Mouse (Mus musculus): ENCODE results near the gene Mrm1. TPM values are rescaled to one million over a fixed set of nuclear protein-coding genes. Genes with fewer than 3 reads are reported as not detected.

Gene Mrm1
- polyA plus RNA-seq, 1 experiment from 2014 or later, result 17.5 TPM

DNA sequence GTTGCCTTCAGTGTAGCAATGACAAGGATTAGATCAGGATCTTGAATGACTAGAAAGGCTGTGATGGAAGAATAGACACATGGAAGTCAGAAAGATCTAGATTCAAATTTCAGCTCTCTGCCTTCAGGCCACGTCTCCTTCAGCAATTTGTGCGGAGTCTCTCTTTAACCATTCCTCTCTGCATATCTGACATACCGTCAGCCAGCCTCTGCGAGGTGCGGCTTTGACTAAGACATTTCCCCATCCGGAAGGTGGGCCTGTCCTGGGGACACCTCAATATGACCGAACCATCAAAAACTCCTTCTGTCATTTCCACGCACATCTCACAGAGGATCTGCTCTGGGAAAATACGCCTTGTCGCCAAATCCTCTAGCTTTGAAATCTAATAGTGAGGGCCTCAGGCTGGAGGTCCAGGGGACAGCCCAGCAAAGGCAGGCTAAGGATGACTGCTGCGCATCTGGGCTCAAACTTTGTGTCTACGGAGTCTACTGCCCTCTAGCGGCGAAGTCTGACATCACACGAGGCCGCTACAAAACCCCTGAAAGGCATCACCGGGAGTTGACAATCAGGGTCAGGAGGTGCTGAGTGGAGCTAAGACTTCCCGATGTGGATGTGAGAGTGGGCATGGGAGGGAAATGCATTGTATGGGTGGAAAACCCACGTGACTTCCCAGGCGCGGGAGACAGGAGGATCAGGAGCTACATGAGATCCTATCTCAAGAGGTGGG, 21.5 kb downstream of the Mrm1 start:
- H3K4me2 ChIP-seq (ENCODE audit: low read length), result no peak overlapping the region
- no peaks in the 10 kb centered on the region for H3K4me1 ChIP-seq (ENCODE audit: control insufficient read depth in 2 of 2, insufficient read depth in 2 of 2, low read length in 2 of 2)
- WGBS, result 19% methylated on average over 21 of the region's 21 CpGs
- H3K9me3 ChIP-seq (ENCODE audit: control insufficient read depth, low read length), result 0 out of 2 replicates have a peak, but pooled peaks cover 2% of the 10 kb centered on the region
- no peak overlapping the region for H3K27ac ChIP-seq (replicated peaks in 1 of 2; ENCODE audit: control insufficient read depth in 1 of 2, insufficient read depth in 1 of 2, low read depth in 2 of 2, low read length in 2 of 2)
- no peak overlapping the region for H3K4me3 ChIP-seq (ENCODE audit: control insufficient read depth in 1 of 2, insufficient read depth in 1 of 2, low read depth in 1 of 2, low read length in 2 of 2)
- H3K9ac ChIP-seq (ENCODE audit: low read length), result no peak overlapping the region
- ATAC-seq (ENCODE audit: insufficient number of reproducible peaks, insufficient read depth, low FRiP score, low read depth), result no peak
- H3K27me3 ChIP-seq (ENCODE audit: control insufficient read depth, insufficient read depth, low read length), result peaks cover 8% of the 10 kb centered on the region
- H3K36me3 ChIP-seq (ENCODE audit: control insufficient read depth, insufficient read depth, low read length), result no peaks in the 10 kb centered on the region

GRCm38 (mm10) chr11:84797026-84797425, 22.3 kb downstream of the Mrm1 start:
- Histone ChIP-seq H3K4me3 (ENCODE audit: control insufficient read depth in 1 of 2, insufficient read depth in 1 of 2, low read depth in 1 of 2, low read length in 2 of 2) (no peak overlapping the region), H3K9me3 (ENCODE audit: control insufficient read depth, low read length) (0 out of 2 replicates have a peak, but pooled peaks cover 2% of the 10 kb centered on the region)
- ATAC-seq (ENCODE audit: insufficient number of reproducible peaks, insufficient read depth, low FRiP score, low read depth), result no peak

DNA sequence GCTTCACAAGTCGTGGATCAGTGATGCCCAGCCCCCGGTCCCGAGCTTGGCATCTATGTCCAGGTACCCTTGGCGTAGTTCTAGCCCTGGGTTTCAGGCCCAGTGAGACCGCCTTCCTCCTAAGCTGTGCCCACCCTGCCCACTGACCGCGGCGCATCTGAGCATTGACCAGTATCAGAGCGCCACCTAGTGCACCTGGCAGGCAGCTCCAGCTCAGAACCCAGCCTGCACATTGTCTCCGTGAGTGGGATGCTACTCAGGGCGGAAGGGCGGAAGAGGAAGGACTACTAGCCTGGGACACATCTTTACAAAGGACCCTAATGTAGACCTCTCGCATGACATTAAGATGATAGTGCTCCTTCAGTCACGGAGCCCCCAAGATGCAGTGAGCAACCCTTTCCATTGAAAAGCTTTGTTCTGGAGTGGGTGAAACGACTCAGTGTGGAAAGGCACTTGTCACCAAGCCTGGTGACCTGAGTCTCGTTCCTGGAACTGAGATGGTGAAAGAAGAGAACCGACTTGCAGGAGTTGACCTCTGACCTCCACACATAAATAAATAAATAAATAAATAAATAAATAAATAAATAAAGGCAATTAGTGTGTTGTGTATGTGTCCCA, 24.7 kb downstream of the Mrm1 start:
- H3K4me1 ChIP-seq (ENCODE audit: control insufficient read depth in 2 of 2, insufficient read depth in 2 of 2, low read length in 2 of 2), result no peaks in the 10 kb centered on the region
- H3K4me3 ChIP-seq (ENCODE audit: control insufficient read depth in 1 of 2, insufficient read depth in 1 of 2, low read depth in 1 of 2, low read length in 2 of 2), result no peak overlapping the region
- H3K4me2 ChIP-seq (ENCODE audit: low read length), result peak overlapping the region; percentile 39
- ATAC-seq (ENCODE audit: insufficient number of reproducible peaks, insufficient read depth, low FRiP score, low read depth), result peak; percentile 33; the same call in 1 of the 2 replicates
- no peak overlapping the region for H3K27ac ChIP-seq (replicated peaks in 1 of 2; ENCODE audit: control insufficient read depth in 1 of 2, insufficient read depth in 1 of 2, low read depth in 2 of 2, low read length in 2 of 2)
- H3K9ac ChIP-seq (ENCODE audit: low read length), result no peak overlapping the region
- 0 out of 2 replicates have a peak, but pooled peaks cover 2% of the 10 kb centered on the region for H3K9me3 ChIP-seq (ENCODE audit: control insufficient read depth, low read length)
- H3K27me3 ChIP-seq (ENCODE audit: control insufficient read depth, insufficient read depth, low read length), result peaks cover 13% of the 10 kb centered on the region
- no peaks in the 10 kb centered on the region for H3K36me3 ChIP-seq (ENCODE audit: control insufficient read depth, insufficient read depth, low read length)
- WGBS, result 7% methylated on average over 17 of the region's 17 CpGs

More at GRCm38 (mm10) chr11:84797026-84797425, 22.3 kb downstream of the Mrm1 start:
- Histone ChIP-seq H3K36me3 (ENCODE audit: control insufficient read depth, insufficient read depth, low read length) (no peaks in the 10 kb centered on the region), H3K27ac (replicated peaks in 1 of 2; ENCODE audit: control insufficient read depth in 1 of 2, insufficient read depth in 1 of 2, low read depth in 2 of 2, low read length in 2 of 2) (no peak overlapping the region), H3K4me2 (ENCODE audit: low read length) (no peak overlapping the region), H3K27me3 (ENCODE audit: control insufficient read depth, insufficient read depth, low read length) (peaks cover 9% of the 10 kb centered on the region), H3K4me1 (ENCODE audit: control insufficient read depth in 2 of 2, insufficient read depth in 2 of 2, low read length in 2 of 2) (no peaks in the 10 kb centered on the region), H3K9ac (ENCODE audit: low read length) (no peak overlapping the region)
- WGBS, result 58% methylated on average over 10 of the region's 10 CpGs

GRCm38 (mm10) chr11:84793545-84793944, 25.8 kb downstream of the Mrm1 start:
- Histone ChIP-seq H3K27me3 (ENCODE audit: control insufficient read depth, insufficient read depth, low read length) (peaks cover 13% of the 10 kb centered on the region), H3K4me2 (ENCODE audit: low read length) (no peak overlapping the region), H3K36me3 (ENCODE audit: control insufficient read depth, insufficient read depth, low read length) (no peaks in the 10 kb centered on the region), H3K4me1 (ENCODE audit: control insufficient read depth in 2 of 2, insufficient read depth in 2 of 2, low read length in 2 of 2) (no peaks in the 10 kb centered on the region), H3K27ac (replicated peaks in 1 of 2; ENCODE audit: control insufficient read depth in 1 of 2, insufficient read depth in 1 of 2, low read depth in 2 of 2, low read length in 2 of 2) (no peak overlapping the region), H3K9ac (ENCODE audit: low read length) (no peak overlapping the region), H3K9me3 (ENCODE audit: control insufficient read depth, low read length) (0 out of 2 replicates have a peak, but pooled peaks cover 2% of the 10 kb centered on the region), H3K4me3 (ENCODE audit: control insufficient read depth in 1 of 2, insufficient read depth in 1 of 2, low read depth in 1 of 2, low read length in 2 of 2) (no peak overlapping the region)
- ATAC-seq (ENCODE audit: insufficient number of reproducible peaks, insufficient read depth, low FRiP score, low read depth), result no peak

- Histone ChIP-seq H3K4me3 (ENCODE audit: control insufficient read depth in 1 of 2, insufficient read depth in 1 of 2, low read depth in 1 of 2, low read length in 2 of 2) (no peak overlapping the region), H3K9me3 (ENCODE audit: control insufficient read depth, low read length) (0 out of 2 replicates have a peak, but pooled peaks cover 2% of the 10 kb centered on the region), H3K4me1 (ENCODE audit: control insufficient read depth in 2 of 2, insufficient read depth in 2 of 2, low read length in 2 of 2) (no peaks in the 10 kb centered on the region), H3K36me3 (ENCODE audit: control insufficient read depth, insufficient read depth, low read length) (no peaks in the 10 kb centered on the region), H3K27ac (replicated peaks in 1 of 2; ENCODE audit: control insufficient read depth in 1 of 2, insufficient read depth in 1 of 2, low read depth in 2 of 2, low read length in 2 of 2) (no peak overlapping the region), H3K4me2 (ENCODE audit: low read length) (no peak overlapping the region), H3K27me3 (ENCODE audit: control insufficient read depth, insufficient read depth, low read length) (peaks cover 5% of the 10 kb centered on the region; the same call in 1 of the 2 replicates), H3K9ac (ENCODE audit: low read length) (no peak overlapping the region)
- no peak for ATAC-seq (ENCODE audit: insufficient number of reproducible peaks, insufficient read depth, low FRiP score, low read depth)
- 75% methylated on average over 6 of the region's 6 CpGs for WGBS
Measured at GRCm38 (mm10) chr11:84790383-84790782, 28.9 kb downstream of the Mrm1 start.

- no peak for ATAC-seq (ENCODE audit: insufficient number of reproducible peaks, insufficient read depth, low FRiP score, low read depth)
Measured at GRCm38 (mm10) chr11:84780143-84780870, 39.0 kb downstream of the Mrm1 start.

GRCm38 (mm10) chr11:84775560-84775959, 43.8 kb downstream of the Mrm1 start:
- Histone ChIP-seq H3K4me3 (ENCODE audit: control insufficient read depth in 1 of 2, insufficient read depth in 1 of 2, low read depth in 1 of 2, low read length in 2 of 2) (no peak overlapping the region), H3K9ac (ENCODE audit: low read length) (no peak overlapping the region), H3K27ac (replicated peaks in 1 of 2; ENCODE audit: control insufficient read depth in 1 of 2, insufficient read depth in 1 of 2, low read depth in 2 of 2, low read length in 2 of 2) (no peak overlapping the region), H3K4me1 (ENCODE audit: control insufficient read depth in 2 of 2, insufficient read depth in 2 of 2, low read length in 2 of 2) (peaks cover 2 to 7% of the 10 kb centered on the region in 2 experiments; a peak in 2 of 4 replicates), H3K9me3 (ENCODE audit: control insufficient read depth, low read length) (no peaks in the 10 kb centered on the region), H3K4me2 (ENCODE audit: low read length) (no peak overlapping the region), H3K27me3 (ENCODE audit: control insufficient read depth, insufficient read depth, low read length) (peaks cover 27% of the 10 kb centered on the region), H3K36me3 (ENCODE audit: control insufficient read depth, insufficient read depth, low read length) (no peaks in the 10 kb centered on the region)
- WGBS, result 2% methylated on average over 4 of the region's 4 CpGs
- ATAC-seq (ENCODE audit: insufficient number of reproducible peaks, insufficient read depth, low FRiP score, low read depth), result no peak

More at GRCm38 (mm10) chr11:84780143-84780870, 39.0 kb downstream of the Mrm1 start:
- Histone ChIP-seq H3K9ac (ENCODE audit: low read length) (no peak overlapping the region), H3K4me1 (ENCODE audit: control insufficient read depth in 2 of 2, insufficient read depth in 2 of 2, low read length in 2 of 2) (peaks cover 2 to 10% of the 10 kb centered on the region in 2 experiments; a peak in 3 of 4 replicates), H3K36me3 (ENCODE audit: control insufficient read depth, insufficient read depth, low read length) (no peaks in the 10 kb centered on the region), H3K9me3 (ENCODE audit: control insufficient read depth, low read length) (no peaks in the 10 kb centered on the region), H3K4me2 (ENCODE audit: low read length) (0 out of 2 replicates have a peak overlapping the region, but pooled peaks have one; percentile 11), H3K27ac (replicated peaks in 1 of 2; ENCODE audit: control insufficient read depth in 1 of 2, insufficient read depth in 1 of 2, low read depth in 2 of 2, low read length in 2 of 2) (no peak overlapping the region), H3K4me3 (ENCODE audit: control insufficient read depth in 1 of 2, insufficient read depth in 1 of 2, low read depth in 1 of 2, low read length in 2 of 2) (no peak overlapping the region), H3K27me3 (ENCODE audit: control insufficient read depth, insufficient read depth, low read length) (peaks cover 43% of the 10 kb centered on the region)
- 7% methylated on average over 19 of the region's 19 CpGs for WGBS
